Mouse (Mus musculus) hindbrain, embryonic 16.5 days (tissue): ENCODE results near the gene Gcn1l1. TPM values are rescaled to one million over a fixed set of nuclear protein-coding genes. Genes with fewer than 3 reads are reported as not detected.
A peak's percentile ranks its signal among the peaks of the same experiment; 100 is the strongest.

Experiments
- ATAC-seq: fragments of 200-750 bp; cut with Nextera tagmentation; 2 replicates; pipeline ENCODE4 v1.8.0; 2017; ENCODE audit warnings: moderate TSS enrichment, moderate library complexity
- H3K27ac ChIP-seq: fragments of 300-500 bp; sonication (generic); 2 replicates; pipeline ENCODE4 v1.5.1; 2014; ENCODE audit warnings: low read depth, mild to moderate bottlenecking, control low read depth, low read length, moderate library complexity
- H3K27me3 ChIP-seq: fragments of 300-500 bp; sonication (generic); replicated peaks from 2 replicates; pipeline ENCODE4 v1.6.1; 2014; ENCODE audit warnings: low read length; ENCODE audit not compliant: control insufficient read depth, insufficient read depth
- H3K36me3 ChIP-seq: fragments of 300-500 bp; sonication (generic); 2 replicates; pipeline ENCODE4 v1.6.1; 2014; ENCODE audit warnings: mild to moderate bottlenecking, low read length, moderate library complexity, mixed read lengths; ENCODE audit not compliant: control insufficient read depth, insufficient read depth
- H3K4me1 ChIP-seq: fragments of 300-500 bp; sonication (generic); 2 replicates; pipeline ENCODE4 v1.6.1; 2014; ENCODE audit warnings: low read depth, low read length; ENCODE audit not compliant: control insufficient read depth, insufficient read depth
- H3K4me2 ChIP-seq: fragments of 300-500 bp; sonication (generic); 2 replicates; pipeline ENCODE4 v1.6.1; 2014; ENCODE audit warnings: mild to moderate bottlenecking, low read length, control low read depth, moderate library complexity
- H3K4me3 ChIP-seq: fragments of 300-500 bp; sonication (generic); 2 replicates; pipeline ENCODE4 v1.5.1; 2014; ENCODE audit warnings: mild to moderate bottlenecking, low read length, control low read depth, moderate library complexity
- H3K9ac ChIP-seq: fragments of 300-500 bp; sonication (generic); 2 replicates; pipeline ENCODE4 v1.6.1; 2014; ENCODE audit warnings: low read depth, mild to moderate bottlenecking, control low read depth, low read length, moderate library complexity
- H3K9me3 ChIP-seq: fragments of 300-500 bp; sonication (generic); 2 replicates; pipeline ENCODE4 v1.6.1; 2014; ENCODE audit warnings: mild to moderate bottlenecking, low read length, moderate library complexity; ENCODE audit not compliant: control insufficient read depth
- WGBS: fragments of 180-500 bp; shearing (Covaris S2); extraction: QIAGEN DNeasy Blood & Tissue Kit; methylation state at CpG from one replicate; pipeline ENCODE4 v1.1.7; 2014; 5-methylcytosine and 5-hydroxymethylcytosine counted together
- polyA plus RNA-seq: library from polyadenylated mRNA; unstranded; fragments of >200 nt; fragmentation: Nextera tagmentation; extraction: Ambion mirVana; gene quantifications from 2 replicates; pipeline ENCODE4 v1.2.1, GENCODE M21; 2015

Gene Gcn1l1
- polyA plus RNA-seq, 1 experiment from 2014 or later: 32.2 TPM

GRCm38 (mm10) chr5:115522981-115523499 is 42.0 kb upstream of the Gcn1l1 start:
- H3K9ac ChIP-seq: no peak overlapping the region
- 79% methylated on average over 15 of the region's 15 CpGs for WGBS
- no peaks in the 10 kb centered on the region for H3K36me3 ChIP-seq
- no peaks in the 10 kb centered on the region for H3K27me3 ChIP-seq
- no peak for ATAC-seq
- no peak overlapping the region for H3K4me2 ChIP-seq
- H3K4me1 ChIP-seq: peaks cover 7% of the 10 kb centered on the region
- no peaks in the 10 kb centered on the region for H3K9me3 ChIP-seq
- no peak overlapping the region for H3K27ac ChIP-seq
- H3K4me3 ChIP-seq: no peak overlapping the region

DNA sequence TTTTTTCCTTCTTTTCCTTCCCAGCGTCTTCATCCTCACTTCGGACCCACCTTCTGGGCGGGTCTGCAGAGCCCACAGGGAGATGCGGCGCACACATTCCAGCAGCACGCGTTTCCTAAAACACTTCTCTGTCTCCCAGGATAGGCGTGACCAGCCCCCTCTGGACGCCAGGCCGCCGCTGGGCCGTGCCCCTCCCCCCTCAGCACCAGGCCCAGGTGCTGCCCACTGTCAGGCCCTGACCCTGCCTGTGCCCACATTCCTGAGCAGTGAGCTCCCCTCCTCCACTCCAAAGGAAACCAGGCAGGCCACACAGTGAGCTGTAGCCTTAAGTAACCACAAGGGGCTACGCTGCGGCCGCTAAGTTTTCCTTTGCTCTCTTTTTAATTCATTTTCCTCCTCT is 41.1 kb upstream of the Gcn1l1 start:
- Histone ChIP-seq H3K9me3 (no peaks in the 10 kb centered on the region), H3K4me3 (no peak overlapping the region), H3K9ac (no peak overlapping the region), H3K36me3 (no peaks in the 10 kb centered on the region), H3K27me3 (no peaks in the 10 kb centered on the region), H3K27ac (no peak overlapping the region; the same call in 1 of the 2 replicates), H3K4me2 (no peak overlapping the region), H3K4me1 (peaks cover 7% of the 10 kb centered on the region)
- 10% methylated on average over 15 of the region's 15 CpGs for WGBS
- no peak for ATAC-seq

DNA sequence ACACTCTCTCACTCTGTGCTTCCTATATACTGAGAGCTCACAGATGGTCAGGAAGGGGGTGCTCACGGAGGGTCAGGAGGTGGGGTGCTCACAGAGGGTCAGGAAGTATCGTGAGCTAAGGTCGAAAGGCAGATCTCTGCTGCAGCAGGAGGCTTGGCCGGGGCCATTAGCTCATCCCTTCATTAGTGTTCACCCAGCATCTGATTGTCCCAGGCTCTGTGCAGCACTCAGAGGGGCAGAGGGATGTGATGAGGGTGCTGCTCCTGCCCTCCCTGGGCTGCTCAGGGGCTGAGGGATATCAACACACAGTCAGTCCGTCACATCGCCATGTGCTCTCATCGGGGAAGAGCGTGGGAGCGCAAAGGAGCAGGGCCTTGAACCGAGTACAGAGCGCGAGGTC is 40.6 kb upstream of the Gcn1l1 start:
- 45% methylated on average over 12 of the region's 12 CpGs for WGBS
- no peak overlapping the region for H3K9ac ChIP-seq
- no peak for ATAC-seq
- no peak overlapping the region for H3K4me2 ChIP-seq
- H3K9me3 ChIP-seq: no peaks in the 10 kb centered on the region
- H3K36me3 ChIP-seq: no peaks in the 10 kb centered on the region
- H3K27me3 ChIP-seq: no peaks in the 10 kb centered on the region
- H3K4me1 ChIP-seq: peaks cover 10% of the 10 kb centered on the region
- H3K4me3 ChIP-seq: no peak overlapping the region
- no peak overlapping the region; the same call in 1 of the 2 replicates for H3K27ac ChIP-seq

DNA sequence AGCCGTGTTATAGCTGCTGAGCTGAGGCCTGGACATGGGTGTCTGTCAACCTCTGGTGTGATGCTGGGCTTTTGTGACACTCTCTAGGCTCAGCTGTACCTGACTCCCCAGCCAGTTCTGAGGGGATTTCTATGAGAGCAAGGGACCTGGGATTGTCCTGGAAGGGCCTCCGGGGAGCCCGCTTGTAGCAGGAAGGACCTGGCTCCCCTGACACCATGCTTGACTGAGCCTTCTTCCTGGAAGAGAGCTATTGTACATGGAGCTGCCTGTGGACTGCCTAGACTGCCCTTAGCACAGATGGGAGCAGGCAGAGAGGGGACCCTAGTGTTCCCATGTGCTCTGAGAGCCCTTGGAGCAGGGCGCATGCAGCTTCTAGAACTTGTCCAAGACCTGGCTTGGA is 39.6 kb upstream of the Gcn1l1 start:
- H3K27ac ChIP-seq: peak overlapping the region; percentile 8; the same call in 1 of the 2 replicates
- no peaks in the 10 kb centered on the region for H3K27me3 ChIP-seq
- H3K9ac ChIP-seq: no peak overlapping the region
- no peak overlapping the region for H3K4me3 ChIP-seq
- no peaks in the 10 kb centered on the region for H3K9me3 ChIP-seq
- no peak overlapping the region for H3K4me2 ChIP-seq
- no peak for ATAC-seq
- H3K4me1 ChIP-seq: peaks cover 20% of the 10 kb centered on the region
- no peaks in the 10 kb centered on the region for H3K36me3 ChIP-seq
- 80% methylated on average over 3 of the region's 4 CpGs for WGBS

GRCm38 (mm10) chr5:115525943-115526342 is 39.1 kb upstream of the Gcn1l1 start:
- Histone ChIP-seq H3K9ac (0 out of 2 replicates have a peak overlapping the region, but pooled peaks have one; percentile 38), H3K4me1 (peaks cover 25% of the 10 kb centered on the region), H3K4me2 (no peak overlapping the region), H3K27ac (peak overlapping the region; percentile 8; the same call in 1 of the 2 replicates), H3K27me3 (no peaks in the 10 kb centered on the region), H3K4me3 (no peak overlapping the region), H3K36me3 (no peaks in the 10 kb centered on the region), H3K9me3 (no peaks in the 10 kb centered on the region)
- WGBS: 68% methylated on average over 9 of the region's 9 CpGs
- ATAC-seq: peak; percentile 62

GRCm38 (mm10) chr5:115526456-115527202 is 38.4 kb upstream of the Gcn1l1 start:
- Histone ChIP-seq H3K4me1 (peaks cover 32% of the 10 kb centered on the region), H3K27ac (no peak overlapping the region), H3K9ac (no peak overlapping the region), H3K4me2 (no peak overlapping the region), H3K27me3 (no peaks in the 10 kb centered on the region), H3K9me3 (no peaks in the 10 kb centered on the region), H3K4me3 (no peak overlapping the region), H3K36me3 (no peaks in the 10 kb centered on the region)
- ATAC-seq: no peak
- WGBS: 83% methylated on average over 17 of the region's 17 CpGs

DNA sequence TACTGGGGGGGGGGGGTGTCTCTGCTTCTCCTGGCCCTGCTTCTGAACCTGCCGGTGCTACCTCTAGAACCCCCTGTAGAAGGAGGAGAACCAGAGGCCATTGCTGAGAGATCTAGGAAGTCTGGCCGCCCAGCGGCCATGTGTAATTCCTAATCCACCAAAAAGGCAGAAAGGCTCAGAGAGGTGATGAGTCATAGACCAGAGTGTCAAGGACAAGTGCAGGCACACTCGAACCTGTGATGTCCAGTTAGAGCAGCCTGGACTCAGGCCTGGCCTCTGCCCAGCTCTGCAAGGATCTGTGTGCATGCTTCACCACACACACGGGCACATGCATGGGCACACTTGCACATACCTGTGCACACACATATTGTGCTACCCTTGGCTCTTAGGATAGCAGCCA is 36.9 kb upstream of the Gcn1l1 start:
- Histone ChIP-seq H3K9me3 (no peaks in the 10 kb centered on the region), H3K9ac (no peak overlapping the region), H3K27me3 (no peaks in the 10 kb centered on the region), H3K4me3 (no peak overlapping the region), H3K27ac (no peak overlapping the region), H3K4me1 (peaks cover 42% of the 10 kb centered on the region), H3K4me2 (no peak overlapping the region), H3K36me3 (no peaks in the 10 kb centered on the region)
- ATAC-seq: no peak
- 89% methylated on average over 5 of the region's 5 CpGs for WGBS

GRCm38 (mm10) chr5:115529364-115529741 is 35.7 kb upstream of the Gcn1l1 start:
- no peak overlapping the region for H3K27ac ChIP-seq
- no peaks in the 10 kb centered on the region for H3K9me3 ChIP-seq
- H3K27me3 ChIP-seq: no peaks in the 10 kb centered on the region
- no peak overlapping the region for H3K4me2 ChIP-seq
- no peak overlapping the region for H3K4me3 ChIP-seq
- no peaks in the 10 kb centered on the region for H3K36me3 ChIP-seq
- ATAC-seq: no peak
- H3K9ac ChIP-seq: no peak overlapping the region; the same call in 1 of the 2 replicates
- peaks cover 38% of the 10 kb centered on the region for H3K4me1 ChIP-seq
- 75% methylated on average over 8 of the region's 8 CpGs for WGBS

DNA sequence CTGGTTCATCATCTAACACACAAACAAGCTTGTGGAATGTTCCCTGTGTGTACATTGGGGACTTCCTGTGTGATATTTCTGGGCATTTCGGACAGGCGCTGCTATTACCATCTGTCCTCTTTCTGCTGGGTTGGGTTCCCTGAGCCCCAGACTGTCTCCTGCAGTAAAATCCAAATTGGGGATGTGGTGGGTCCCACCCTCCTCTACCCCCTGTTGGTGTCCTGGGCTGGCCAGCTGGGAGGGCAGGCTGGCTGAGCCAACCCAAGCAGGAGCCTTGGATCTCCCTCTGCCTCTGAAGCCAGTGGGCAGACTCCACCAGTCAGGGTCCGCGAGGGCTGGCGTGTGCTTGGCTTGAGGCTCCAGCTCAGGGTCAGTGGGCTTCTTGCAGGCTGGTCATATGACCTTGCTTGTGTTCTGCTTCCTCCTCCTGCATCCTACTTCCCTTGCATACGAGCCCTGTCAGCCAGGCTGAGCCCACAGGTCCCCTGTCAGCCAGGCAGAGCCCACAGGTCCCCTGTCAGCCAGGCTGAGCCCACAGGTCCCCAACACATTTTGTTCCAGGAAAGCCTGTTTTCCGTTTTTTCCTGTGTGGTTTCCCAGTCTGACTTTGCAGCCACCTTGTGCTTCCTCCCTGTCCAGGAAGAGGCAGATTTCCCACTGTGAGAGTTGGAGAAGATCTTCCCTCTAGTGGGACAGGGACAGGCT is 35.2 kb upstream of the Gcn1l1 start:
- WGBS: 63% methylated on average over 7 of the region's 7 CpGs
- H3K4me1 ChIP-seq: peaks cover 40% of the 10 kb centered on the region
- H3K36me3 ChIP-seq: no peaks in the 10 kb centered on the region
- H3K4me2 ChIP-seq: no peak overlapping the region
- H3K9me3 ChIP-seq: no peaks in the 10 kb centered on the region
- ATAC-seq: no peak
- H3K27ac ChIP-seq: peak overlapping the region; percentile 60
- H3K4me3 ChIP-seq: no peak overlapping the region
- no peak overlapping the region for H3K9ac ChIP-seq
- no peaks in the 10 kb centered on the region for H3K27me3 ChIP-seq
